Mouse (Mus musculus): ENCODE results near the gene Cers6.

The Cers6 gene

GRCm38 (mm10) chr2:69024856-69025255, 163.6 kb downstream of the Cers6 start:
- DNase-seq, result no peak

- no peak for DNase-seq
Measured at GRCm38 (mm10) chr2:69032562-69032961, 171.3 kb downstream of the Cers6 start.

GRCm38 (mm10) chr2:69035457-69035856, 174.2 kb downstream of the Cers6 start:
- no peak for DNase-seq

- no peak for DNase-seq
Measured at GRCm38 (mm10) chr2:69037362-69037761, 176.1 kb downstream of the Cers6 start.

- DNase-seq, result no peak
Measured at GRCm38 (mm10) chr2:69042327-69043106, 181.3 kb downstream of the Cers6 start.

GRCm38 (mm10) chr2:69043431-69044118, 182.3 kb downstream of the Cers6 start:
- peak; percentile 54 for DNase-seq

- DNase-seq, result no peak
Measured at GRCm38 (mm10) chr2:69045926-69046325, 184.7 kb downstream of the Cers6 start.

GRCm38 (mm10) chr2:69047297-69047696, 186.1 kb downstream of the Cers6 start:
- no peak for DNase-seq

GRCm38 (mm10) chr2:69047805-69048204, 186.6 kb downstream of the Cers6 start:
- no peak for DNase-seq

GRCm38 (mm10) chr2:69049179-69049578, 187.9 kb downstream of the Cers6 start:
- DNase-seq, result no peak

GRCm38 (mm10) chr2:69050189-69050588, 188.9 kb downstream of the Cers6 start:
- DNase-seq, result peak; percentile 38

- no peak for DNase-seq
Measured at GRCm38 (mm10) chr2:69051596-69051995, 190.4 kb downstream of the Cers6 start.

GRCm38 (mm10) chr2:69053210-69053858, 192.1 kb downstream of the Cers6 start:
- DNase-seq, result no peak

GRCm38 (mm10) chr2:69054279-69054678, 193.0 kb downstream of the Cers6 start:
- DNase-seq, result peak; percentile 91

GRCm38 (mm10) chr2:69055174-69055573, 193.9 kb downstream of the Cers6 start:
- no peak for DNase-seq

- peak; percentile 52 for DNase-seq
Measured at GRCm38 (mm10) chr2:69061313-69061712, 200.1 kb downstream of the Cers6 start.

- DNase-seq, result no peak
Measured at GRCm38 (mm10) chr2:69061910-69062689, 200.9 kb downstream of the Cers6 start.

GRCm38 (mm10) chr2:69064759-69065158, 203.5 kb downstream of the Cers6 start:
- DNase-seq, result no peak

- DNase-seq, result no peak
Measured at GRCm38 (mm10) chr2:69071440-69072235, 210.4 kb downstream of the Cers6 start.

- peak; percentile 54 for DNase-seq
Measured at GRCm38 (mm10) chr2:69077189-69077588, 215.9 kb downstream of the Cers6 start.

- DNase-seq, result no peak
Measured at GRCm38 (mm10) chr2:69080760-69081159, 219.5 kb downstream of the Cers6 start.
